Mouse (Mus musculus) mature B cell (primary cell): ENCODE measurements around the gene 2700049A03Rik.

ENCODE experiments used
- in situ Hi-C: fragments of 300-500 bp; cut with MboI; formaldehyde crosslinking; loops from 2 replicates; pipeline ENCODE4 v1.14.3; 2019

The 2700049A03Rik gene

DNA sequence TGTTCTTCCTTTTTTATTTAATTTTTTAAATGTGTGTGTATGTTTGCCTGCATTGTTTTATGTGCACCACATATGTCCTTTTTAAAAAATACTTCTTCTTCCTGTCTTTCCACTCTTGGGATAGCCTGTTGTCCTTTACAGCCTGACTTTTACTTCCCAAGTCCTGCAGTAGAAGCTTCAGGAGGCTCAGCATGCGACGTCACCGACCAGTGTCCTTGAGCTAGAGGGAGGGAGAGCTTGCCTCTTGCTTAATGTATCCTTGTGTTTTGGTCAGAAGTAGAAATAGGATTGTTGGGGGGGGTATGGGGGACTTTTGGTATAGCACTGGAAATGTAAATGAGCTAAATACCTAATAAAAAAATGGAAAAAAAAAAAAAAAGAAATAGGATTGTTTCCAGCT is 47.1 kb downstream of the 2700049A03Rik start:
- in situ Hi-C loops: no loop called here

- in situ Hi-C loops: no loop called here
Observed at GRCm38 (mm10) chr12:71184396-71184795, 47.7 kb downstream of the 2700049A03Rik start.

DNA sequence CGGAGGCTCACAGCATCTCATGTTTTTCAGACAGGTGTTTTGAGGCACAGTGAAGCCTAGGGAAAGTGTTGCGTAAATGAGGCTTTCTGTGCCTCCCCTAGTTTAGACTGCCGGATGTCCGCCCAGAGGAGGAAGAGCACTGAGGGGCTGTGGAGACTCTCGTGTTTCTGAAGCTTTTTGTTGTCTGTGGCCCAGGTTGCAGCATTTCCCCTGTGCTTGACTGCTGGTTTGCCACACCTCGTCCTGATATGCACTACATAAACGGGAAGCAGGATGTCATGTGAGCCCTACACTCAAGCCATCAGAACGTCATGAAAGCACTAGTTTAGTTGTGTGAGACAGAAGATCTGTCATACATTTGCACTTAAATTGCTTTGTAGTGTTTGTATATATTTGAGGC is 56.1 kb downstream of the 2700049A03Rik start:
- in situ Hi-C loops: no loop called here

- in situ Hi-C loops: no loop called here
Observed at GRCm38 (mm10) chr12:71197671-71198070, 61.0 kb downstream of the 2700049A03Rik start.

DNA sequence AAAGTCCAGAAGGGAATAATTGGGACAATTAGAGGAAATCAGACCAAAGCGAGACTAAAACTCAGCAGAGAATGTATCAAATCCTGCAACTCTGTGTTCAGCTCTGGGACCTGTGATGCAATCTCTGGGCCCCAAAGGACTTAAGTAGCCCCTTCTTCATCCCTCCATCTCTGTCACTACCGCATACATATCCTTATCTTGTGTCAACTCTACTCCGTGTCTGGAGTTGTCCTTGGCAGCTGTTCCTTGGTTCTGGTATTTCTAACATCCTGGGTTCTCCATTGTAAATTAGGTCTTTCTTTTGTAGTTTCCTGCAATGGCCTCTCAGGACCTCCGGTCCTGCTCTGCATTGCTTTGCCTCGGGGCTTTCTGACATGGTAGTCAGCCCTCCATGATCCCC is 65.1 kb downstream of the 2700049A03Rik start:
- in situ Hi-C loops: no loop called here

- in situ Hi-C loops: no loop called here
Observed at GRCm38 (mm10) chr12:71204303-71204702, 67.7 kb downstream of the 2700049A03Rik start.

DNA sequence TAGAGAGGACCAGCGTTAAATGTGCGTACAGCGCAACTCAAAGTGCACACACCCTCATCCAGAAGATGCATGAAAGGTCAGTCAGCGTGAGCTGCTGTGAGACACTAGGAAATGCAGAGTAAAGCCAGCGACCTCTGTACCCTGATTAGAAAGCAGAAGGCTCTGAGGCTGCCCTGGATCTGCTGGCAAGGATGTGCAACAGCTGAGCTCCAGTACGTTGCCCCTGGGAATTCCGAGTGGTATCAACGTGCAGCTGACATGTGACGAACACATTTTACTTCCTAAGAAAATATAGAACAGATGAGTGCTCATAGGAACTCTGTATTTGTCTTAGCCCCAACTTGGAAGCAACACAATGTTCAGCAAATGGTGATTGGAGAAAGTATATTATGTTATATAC is 80.5 kb downstream of the 2700049A03Rik start:
- in situ Hi-C loops: no loop called here

- in situ Hi-C loops: no loop called here
Observed at GRCm38 (mm10) chr12:71217866-71218522, 81.3 kb downstream of the 2700049A03Rik start.

GRCm38 (mm10) chr12:71222761-71223160 is 86.1 kb downstream of the 2700049A03Rik start:
- in situ Hi-C loops: no loop called here

DNA sequence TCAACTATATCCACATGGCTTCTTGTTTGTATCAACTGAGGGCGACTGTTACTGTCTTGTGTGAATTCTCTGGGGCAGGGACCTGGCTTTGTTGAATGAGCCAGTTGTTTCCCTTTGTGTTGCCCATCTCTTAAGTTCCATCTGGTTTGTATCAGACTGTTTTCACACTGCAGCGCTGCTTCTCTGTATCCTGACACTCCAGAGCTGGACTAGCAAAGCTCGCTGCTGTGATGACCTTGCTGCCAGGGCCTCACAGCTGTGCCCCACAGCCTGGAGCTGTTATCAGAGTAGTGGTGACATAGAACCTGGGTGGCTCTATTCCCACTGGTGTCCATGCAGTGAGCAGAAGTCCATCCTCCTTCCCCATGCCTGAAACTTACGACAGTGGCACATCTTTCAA is 91.1 kb downstream of the 2700049A03Rik start:
- in situ Hi-C loops: no loop called here

- in situ Hi-C loops: no loop called here
Observed at GRCm38 (mm10) chr12:71228925-71229649, 92.4 kb downstream of the 2700049A03Rik start.

- in situ Hi-C loops: no loop called here
Observed at GRCm38 (mm10) chr12:71231561-71231960, 94.9 kb downstream of the 2700049A03Rik start.

DNA sequence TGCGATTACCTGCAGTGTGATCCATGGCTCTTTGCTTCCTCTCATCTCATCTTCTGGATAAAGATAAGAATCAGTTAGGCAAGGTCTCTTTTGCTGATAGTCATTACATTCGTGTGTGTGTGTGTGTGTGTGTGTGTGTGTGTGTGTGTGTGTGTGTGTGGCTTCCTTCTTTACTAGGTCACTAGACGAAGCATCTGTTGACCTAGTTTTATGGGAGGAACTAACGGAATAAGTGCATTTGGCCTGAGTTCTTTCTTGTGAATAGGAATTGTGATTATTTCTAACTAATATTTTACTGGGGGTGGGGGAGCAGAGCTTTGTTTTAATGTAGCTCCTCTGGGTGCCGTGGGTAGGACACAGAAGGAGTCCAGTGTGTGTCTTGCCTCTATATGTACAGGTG is 96.8 kb downstream of the 2700049A03Rik start:
- in situ Hi-C loops: no loop called here

DNA sequence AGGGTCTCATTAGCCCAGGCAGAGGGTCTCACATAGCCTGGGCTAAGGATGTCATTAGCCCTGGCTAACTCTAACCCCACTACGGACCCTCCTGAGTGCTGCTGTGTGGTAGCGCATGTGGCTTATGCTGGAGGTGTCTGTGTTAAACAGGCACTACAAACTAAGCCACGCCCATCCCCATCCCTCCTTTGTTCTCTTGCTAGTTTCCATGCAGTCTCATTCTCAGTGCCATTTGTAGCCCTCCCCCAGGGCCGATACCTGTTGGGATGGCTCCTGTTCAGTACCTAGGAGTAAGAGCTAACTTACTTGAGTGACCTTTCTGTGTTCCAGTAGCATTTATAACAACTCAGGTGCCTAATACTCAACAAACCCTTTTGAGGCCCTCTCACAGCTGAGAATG is 100.4 kb downstream of the 2700049A03Rik start:
- in situ Hi-C loops: no loop called here

GRCm38 (mm10) chr12:71242791-71243190 is 106.1 kb downstream of the 2700049A03Rik start:
- in situ Hi-C loops: no loop called here

GRCm38 (mm10) chr12:71244766-71245390 is 108.2 kb downstream of the 2700049A03Rik start:
- in situ Hi-C loops: no loop called here

- in situ Hi-C loops: no loop called here
Observed at GRCm38 (mm10) chr12:71247191-71247590, 110.5 kb downstream of the 2700049A03Rik start.

- in situ Hi-C loops: no loop called here
Observed at GRCm38 (mm10) chr12:71249348-71249747, 112.7 kb downstream of the 2700049A03Rik start.

GRCm38 (mm10) chr12:71252509-71253167 is 116.0 kb downstream of the 2700049A03Rik start:
- in situ Hi-C loops: no loop called here

- in situ Hi-C loops: no loop called here
Observed at GRCm38 (mm10) chr12:71254779-71255178, 118.1 kb downstream of the 2700049A03Rik start.

DNA sequence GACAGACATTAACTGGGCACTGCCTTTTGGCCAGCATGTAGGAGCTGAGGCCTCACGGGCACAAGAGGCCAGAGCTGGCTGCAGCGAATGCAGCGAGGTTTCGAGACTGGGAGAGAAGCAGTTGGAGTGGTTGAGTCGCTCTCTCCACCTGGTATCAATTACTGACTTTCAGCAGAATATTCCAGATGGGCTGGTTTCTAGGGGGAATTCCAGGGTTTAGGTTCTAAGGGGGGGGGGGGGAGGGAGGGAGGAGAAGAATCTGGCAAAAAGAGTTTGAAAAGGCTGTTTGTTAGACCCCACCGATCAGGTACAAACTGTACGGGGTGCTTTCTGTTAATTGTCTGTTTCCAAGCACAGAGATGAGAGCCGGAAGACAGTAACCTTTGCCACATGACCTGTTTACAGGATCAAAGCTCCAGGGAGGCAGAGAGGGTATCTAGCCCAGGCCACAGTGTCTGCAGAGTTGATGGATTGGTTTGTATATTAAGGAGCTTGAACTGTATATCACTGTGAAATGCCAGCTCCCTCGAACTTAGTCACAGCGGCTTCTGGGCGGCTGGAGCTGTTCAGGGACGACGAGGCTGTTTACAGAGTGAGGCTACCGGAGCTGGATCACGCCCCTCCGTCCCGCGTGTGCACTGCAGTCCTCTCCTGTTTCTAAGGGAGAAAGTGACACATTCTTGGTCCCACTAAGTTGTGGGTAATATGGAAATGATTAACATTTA is 121.7 kb downstream of the 2700049A03Rik start:
- in situ Hi-C loops: no loop called here

GRCm38 (mm10) chr12:71264211-71264610 is 127.6 kb downstream of the 2700049A03Rik start:
- in situ Hi-C loops: no loop called here
